11 mouse cellular contexts compared by ENCODE assay signal in the genomic region with DNA sequence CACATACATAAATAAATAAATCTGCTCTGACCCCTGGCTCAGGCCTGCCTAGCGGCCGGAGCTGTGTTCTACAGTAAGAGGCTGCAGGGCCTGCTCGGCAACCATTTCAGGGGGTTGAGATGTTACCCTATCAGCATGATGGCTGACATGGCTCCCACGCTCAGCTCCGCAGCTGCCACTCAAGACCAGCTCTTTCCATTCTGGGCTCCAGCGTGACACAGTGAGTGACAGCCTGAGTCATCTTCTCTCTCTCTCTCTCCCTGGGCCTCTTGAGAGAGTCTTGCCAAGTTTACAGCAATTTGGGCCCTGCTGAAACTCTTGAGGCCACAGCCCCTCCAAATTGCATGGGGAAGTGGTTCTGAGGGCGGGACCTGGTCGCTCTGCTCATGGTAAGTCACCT. TPM values are rescaled to one million over a fixed set of nuclear protein-coding genes. Genes with fewer than 3 reads are reported as not detected.
DNase-seq lines count a peak whose midpoint lies in the region; ATAC-seq lines count a peak whose summit lies in the region.
"Had no signal": no experiment of that assay in that cellular context is flagged by ENCODE, and none has a peak within 500 bp of the region (broad histone marks: within the 10 kb centered on the region; RNA-seq: fewer than 3 reads in every experiment).

No protein-coding gene starts in this region.

- ATAC-seq in limb, embryonic 11.5 days (ENCODE audit: insufficient number of reproducible peaks, low FRiP score, low TSS enrichment, low read depth): no peak
- ATAC-seq: inflammation-experienced regulatory T-cells, adult 6 months had no signal

- no peaks in the 10 kb centered on the region for H3K9me3 ChIP-seq in limb, embryonic 11.5 days (ENCODE audit: control insufficient read depth, low read length)

- no peak overlapping the region; the same call in 1 of the 2 replicates for H3K4me2 ChIP-seq in limb, embryonic 11.5 days (ENCODE audit: low read depth, severe bottlenecking)

- 93% methylated on average over 8 of the region's 8 CpGs for WGBS in limb, embryonic 11.5 days

- H3K27ac ChIP-seq in limb, embryonic 11.5 days (replicated peaks; ENCODE audit: low read depth, low read length): peak overlapping the region; percentile 97

- H3K27me3 ChIP-seq in limb, embryonic 11.5 days (ENCODE audit: control insufficient read depth, insufficient read depth, low read length): no peaks in the 10 kb centered on the region

- H3K4me3 ChIP-seq in limb, embryonic 11.5 days (ENCODE audit: low read depth, low read length): no peak overlapping the region

- H3K36me3 ChIP-seq in limb, embryonic 11.5 days (ENCODE audit: control insufficient read depth, insufficient read depth, low read length): no peaks in the 10 kb centered on the region

- peak; percentile 24 for DNase-seq in adrenal gland, adult 2 months
- DNase-seq in adrenal gland, adult 8-10 months: no peak
- peak; percentile 41 for DNase-seq in layer of hippocampus, adult 11-12 months (ENCODE audit: low spot score)
- DNase-seq in layer of hippocampus, adult 9-10 months (ENCODE audit: low spot score): no peak
- DNase-seq in NIH3T3 (ENCODE audit: low read depth): peak; percentile 54
- DNase-seq in limb, embryonic 11.5 days (ENCODE audit: low spot score): no peak
- DNase-seq in cerebellum, postnatal 10 days: no peak
- no peak for DNase-seq in thymus, postnatal 14 days
- DNase-seq: gastrocnemius, postnatal 36 days; thymus, adult 18-20 months had no signal

- peaks cover 55% of the 10 kb centered on the region for H3K4me1 ChIP-seq in limb, embryonic 11.5 days (ENCODE audit: control insufficient read depth, insufficient read depth, low read length)

- H3K9ac ChIP-seq in limb, embryonic 11.5 days (ENCODE audit: low read length): no peak overlapping the region; the same call in 1 of the 2 replicates

RNA-seq across cellular contexts. Expression of gene Faap20, which starts 32.0 kb away (rescaled TPM):
- total RNA-seq in adrenal gland, adult 2 months (2021): 10 to 100 TPM; 40.3 to 57.3 TPM
- polyA plus RNA-seq in adrenal gland, adult 2 months (2012; rRNA removed): 106 and 127 TPM in 2 replicates
- 10 to 100 TPM; 57.4 to 70.1 (median 60.8) TPM for total RNA-seq in adrenal gland, adult 8-10 months (2022)
- 103 and 104 TPM in 2 replicates for polyA plus RNA-seq in limb, embryonic 11.5 days (2014; fragmentation: Nextera tagmentation; extraction: Ambion mirVana)

RNA-seq across cellular contexts. Expression of gene Ski, which starts 59.3 kb away (rescaled TPM):
- 10 to 100 TPM; 59.7 to 63.8 TPM for total RNA-seq in adrenal gland, adult 2 months (2021)
- 83.1 and 103 TPM in 2 replicates for polyA plus RNA-seq in adrenal gland, adult 2 months (2012; rRNA removed)
- total RNA-seq in adrenal gland, adult 8-10 months (2022): 10 to 100 TPM; 64.1 to 85.4 (median 69.1) TPM
- 17.7 and 17.8 TPM in 2 replicates for polyA plus RNA-seq in limb, embryonic 11.5 days (2014; fragmentation: Nextera tagmentation; extraction: Ambion mirVana)

Comparison
In these comparisons a context has a peak if more than half of its experiments do, and no peak if none do; other contexts are left out.
1. DNase-seq: peak in adrenal gland, adult 2 months (single experiment), layer of hippocampus, adult 11-12 months (single experiment) and NIH3T3 (single experiment); none in adrenal gland, adult 8-10 months (single experiment), layer of hippocampus, adult 9-10 months (single experiment), limb, embryonic 11.5 days (single experiment), cerebellum, postnatal 10 days (0 of 2) and thymus, postnatal 14 days (single experiment).